Mouse (Mus musculus): ENCODE measurements around the gene Tmem234. TPM values are rescaled to one million over a fixed set of nuclear protein-coding genes. Genes with fewer than 3 reads are reported as not detected.
A peak's percentile ranks its signal among the peaks of the same experiment; 100 is the strongest.

Tmem234 gene
- polyA plus RNA-seq, 1 experiment from 2014 or later, result 200 TPM

DNA sequence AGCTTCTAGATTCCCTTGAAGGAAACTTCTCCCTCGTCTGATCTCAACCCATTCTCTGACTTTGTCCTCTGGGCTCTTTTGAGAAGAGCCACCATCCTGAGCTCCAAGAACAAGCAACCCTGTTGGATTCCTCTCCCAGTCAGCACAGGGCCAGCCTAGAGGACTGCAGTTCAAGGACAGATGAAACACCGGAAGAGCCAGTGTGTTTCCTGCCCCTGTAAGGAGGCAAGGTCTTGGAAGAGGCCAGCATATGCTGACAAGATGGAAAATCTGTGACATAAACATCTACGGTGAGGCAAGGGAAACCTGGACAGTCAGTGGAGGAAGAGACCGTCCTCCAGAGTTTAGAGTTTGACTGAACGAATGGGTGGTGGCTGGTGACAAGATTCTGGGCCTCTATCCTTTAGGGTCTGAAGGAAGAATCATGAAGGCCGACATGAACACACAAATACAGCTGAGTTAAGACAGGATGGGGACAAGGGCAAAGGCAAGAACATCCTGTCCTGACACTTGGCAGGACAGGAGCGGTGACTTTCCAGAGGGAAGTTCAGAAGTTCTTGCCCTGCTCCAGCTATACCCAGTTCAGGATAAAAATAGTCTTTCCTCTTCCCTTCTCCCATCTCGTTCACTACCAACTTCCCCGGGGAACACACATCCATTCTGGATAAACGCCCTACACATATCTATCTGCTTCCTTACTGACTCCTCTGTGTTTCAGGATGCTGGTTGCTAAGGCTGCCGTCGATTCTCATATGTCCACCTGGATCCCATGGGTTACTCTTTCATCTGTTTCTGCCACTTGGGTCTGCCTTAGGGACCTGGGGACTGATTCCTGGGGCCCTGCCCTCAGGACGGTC lies 28.0 kb upstream of the Tmem234 start:
- WGBS, result 67% methylated on average over 13 of the region's 13 CpGs
- no peaks in the 10 kb centered on the region for H3K36me3 ChIP-seq (ENCODE audit: insufficient read depth)
- DNase-seq, result peak; percentile 36
- no peak overlapping the region for H3K4me2 ChIP-seq
- H3K27me3 ChIP-seq (ENCODE audit: insufficient read depth, low read length), result no peaks in the 10 kb centered on the region
- no peaks in the 10 kb centered on the region for H3K4me1 ChIP-seq (ENCODE audit: insufficient read depth)
- TF ChIP-seq CTCF (IDR thresholded peaks at IDR 0.05; ENCODE audit: low read depth), result no peak
- H3K9me3 ChIP-seq (ENCODE audit: low read depth, low read length), result no peaks in the 10 kb centered on the region
- H3K4me3 ChIP-seq (ENCODE audit: low read depth, low read length), result no peak overlapping the region
- peak overlapping the region; percentile 26; the same call in 1 of the 2 replicates for H3K27ac ChIP-seq (ENCODE audit: low read depth)
- H3K9ac ChIP-seq, result no peak overlapping the region
- ATAC-seq (ENCODE audit: insufficient read depth), result no peak

- no peak for TF ChIP-seq CTCF (IDR thresholded peaks at IDR 0.05; ENCODE audit: low read depth)
- Histone ChIP-seq H3K9me3 (ENCODE audit: low read depth, low read length) (no peaks in the 10 kb centered on the region), H3K4me3 (ENCODE audit: low read depth, low read length) (no peak overlapping the region), H3K4me2 (no peak overlapping the region), H3K4me1 (ENCODE audit: insufficient read depth) (no peaks in the 10 kb centered on the region), H3K27ac (ENCODE audit: low read depth) (no peak overlapping the region), H3K36me3 (ENCODE audit: insufficient read depth) (no peaks in the 10 kb centered on the region), H3K9ac (no peak overlapping the region), H3K27me3 (ENCODE audit: insufficient read depth, low read length) (no peaks in the 10 kb centered on the region)
- ATAC-seq (ENCODE audit: insufficient read depth), result no peak
- no peak for DNase-seq
- WGBS, result 91% methylated on average over 4 of the region's 4 CpGs
Observed at GRCm38 (mm10) chr4:129573093-129573370, 27.4 kb upstream of the Tmem234 start.

GRCm38 (mm10) chr4:129573430-129573829 lies 27.0 kb upstream of the Tmem234 start, which contains the start of gene Lck:
Gene Lck (minus strand): TSS chr4:129573641.
- peak within 1 kb of the TSS; percentile 26; the same call in 1 of the 2 replicates for H3K27ac ChIP-seq (ENCODE audit: low read depth)
- 80% methylated on average over 8 of the region's 8 CpGs for WGBS

GRCm38 (mm10) chr4:129575171-129575844 lies 25.2 kb upstream of the Tmem234 start:
- Histone ChIP-seq H3K9ac (no peak overlapping the region), H3K27ac (ENCODE audit: low read depth) (peak overlapping the region; percentile 42; the same call in 1 of the 2 replicates), H3K4me2 (no peak overlapping the region), H3K9me3 (ENCODE audit: low read depth, low read length) (no peaks in the 10 kb centered on the region), H3K36me3 (ENCODE audit: insufficient read depth) (no peaks in the 10 kb centered on the region), H3K4me3 (ENCODE audit: low read depth, low read length) (no peak overlapping the region), H3K4me1 (ENCODE audit: insufficient read depth) (no peaks in the 10 kb centered on the region), H3K27me3 (ENCODE audit: insufficient read depth, low read length) (no peaks in the 10 kb centered on the region)
- TF ChIP-seq CTCF (IDR thresholded peaks at IDR 0.05; ENCODE audit: low read depth), result no peak
- WGBS, result 36% methylated on average over 7 of the region's 8 CpGs
- ATAC-seq (ENCODE audit: insufficient read depth) (no peak), DNase-seq (peak; percentile 38)

More at GRCm38 (mm10) chr4:129573430-129573829, 27.0 kb upstream of the Tmem234 start, which contains the start of gene Lck:
- no peak for TF ChIP-seq CTCF (IDR thresholded peaks at IDR 0.05; ENCODE audit: low read depth)
- no peak within 1 kb of the TSS for H3K4me2 ChIP-seq
- ATAC-seq (ENCODE audit: insufficient read depth), result no peak
- no peak for DNase-seq
- H3K27me3 ChIP-seq (ENCODE audit: insufficient read depth, low read length), result no peaks in the 10 kb centered on the region
- H3K36me3 ChIP-seq (ENCODE audit: insufficient read depth), result no peaks in the 10 kb centered on the region
- H3K9me3 ChIP-seq (ENCODE audit: low read depth, low read length), result no peaks in the 10 kb centered on the region
- H3K4me1 ChIP-seq (ENCODE audit: insufficient read depth), result no peaks in the 10 kb centered on the region
- H3K9ac ChIP-seq, result no peak within 1 kb of the TSS
- H3K4me3 ChIP-seq (ENCODE audit: low read depth, low read length), result no peak within 1 kb of the TSS

DNA sequence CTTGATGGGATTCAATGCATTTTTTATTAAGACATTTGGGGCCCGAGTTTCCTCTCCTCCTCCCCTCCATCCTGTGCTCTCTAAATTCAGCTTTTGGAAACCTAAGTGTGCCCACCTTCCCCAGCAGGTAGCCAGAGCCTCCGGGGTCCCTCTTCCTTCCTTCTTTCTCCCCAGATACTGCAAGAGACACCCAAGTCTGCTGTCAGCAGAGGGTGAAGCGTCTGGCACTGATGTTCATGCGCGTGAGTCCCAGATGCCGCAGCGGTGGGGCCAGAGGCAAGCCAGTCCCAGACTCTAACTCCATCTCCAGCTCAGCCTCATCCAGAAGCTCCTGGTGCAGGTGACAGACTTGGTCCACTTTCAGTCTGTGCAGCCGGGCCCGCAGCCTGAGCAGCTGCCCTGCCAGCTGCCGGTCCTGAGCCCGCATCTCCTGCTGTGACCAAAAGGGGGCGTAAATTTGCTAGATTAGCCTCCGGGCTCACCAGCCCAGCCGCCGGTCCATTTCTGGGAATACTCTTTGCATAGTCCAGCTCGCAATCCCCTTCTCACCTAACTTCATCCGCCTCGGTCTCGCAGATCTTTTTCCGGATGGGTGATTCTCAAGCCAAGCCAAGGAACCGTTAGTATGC lies 23.5 kb upstream of the Tmem234 start:
- 0 out of 2 replicates have a peak overlapping the region, but pooled peaks have one; percentile 0 for H3K4me2 ChIP-seq
- no peak overlapping the region for H3K9ac ChIP-seq

GRCm38 (mm10) chr4:129577688-129578087 lies 22.8 kb upstream of the Tmem234 start:
- no peak for DNase-seq
- Histone ChIP-seq H3K4me3 (ENCODE audit: low read depth, low read length) (no peak overlapping the region), H3K27me3 (ENCODE audit: insufficient read depth, low read length) (no peaks in the 10 kb centered on the region), H3K27ac (ENCODE audit: low read depth) (no peak overlapping the region), H3K9me3 (ENCODE audit: low read depth, low read length) (no peaks in the 10 kb centered on the region), H3K9ac (no peak overlapping the region), H3K4me1 (ENCODE audit: insufficient read depth) (no peaks in the 10 kb centered on the region), H3K36me3 (ENCODE audit: insufficient read depth) (no peaks in the 10 kb centered on the region), H3K4me2 (no peak overlapping the region)
- ATAC-seq (ENCODE audit: insufficient read depth), result no peak
- WGBS, result 74% methylated on average over 7 of the region's 7 CpGs
- no peak for TF ChIP-seq CTCF (IDR thresholded peaks at IDR 0.05; ENCODE audit: low read depth)

More for the DNA sequence above, 23.5 kb upstream of the Tmem234 start:
- Histone ChIP-seq H3K9me3 (ENCODE audit: low read depth, low read length) (no peaks in the 10 kb centered on the region), H3K4me1 (ENCODE audit: insufficient read depth) (no peaks in the 10 kb centered on the region), H3K36me3 (ENCODE audit: insufficient read depth) (no peaks in the 10 kb centered on the region), H3K4me3 (ENCODE audit: low read depth, low read length) (no peak overlapping the region), H3K27ac (ENCODE audit: low read depth) (no peak overlapping the region), H3K27me3 (ENCODE audit: insufficient read depth, low read length) (no peaks in the 10 kb centered on the region)
- DNase-seq, result peak; percentile 87
- 36% methylated on average over 21 of the region's 21 CpGs for WGBS
- TF ChIP-seq CTCF (IDR thresholded peaks at IDR 0.05; ENCODE audit: low read depth), result peak; percentile 66
- no peak for ATAC-seq (ENCODE audit: insufficient read depth)

DNA sequence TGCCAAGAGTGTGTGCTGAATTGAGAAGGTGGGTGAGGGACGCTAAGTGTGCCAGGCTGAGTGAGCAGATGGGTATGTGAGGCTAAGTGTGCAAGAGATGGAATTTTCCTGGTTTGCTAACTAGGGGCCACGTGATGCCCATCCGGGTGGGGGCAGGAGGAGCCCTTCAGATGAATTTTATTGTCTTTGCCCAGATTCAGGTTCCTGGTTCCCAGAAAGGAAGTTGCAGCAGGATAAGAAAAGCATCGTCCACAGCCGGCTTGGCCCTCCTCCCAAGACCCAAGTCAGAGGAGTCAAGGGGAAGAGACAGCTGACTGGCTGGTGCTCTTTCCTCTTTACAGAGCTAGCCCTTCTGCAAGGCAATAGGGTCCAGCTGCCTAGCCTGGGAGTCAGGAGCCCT lies 22.0 kb upstream of the Tmem234 start, which contains the start of gene Fam167b:
Gene Fam167b (minus strand): TSS at position 84 of the 400 bp plus-strand sequence.
- ATAC-seq (ENCODE audit: insufficient read depth) (no peak), DNase-seq (no peak)
- 85% methylated on average over 5 of the region's 5 CpGs for WGBS
- Histone ChIP-seq H3K36me3 (ENCODE audit: insufficient read depth) (no peaks in the 10 kb centered on the region), H3K27me3 (ENCODE audit: insufficient read depth, low read length) (no peaks in the 10 kb centered on the region), H3K27ac (ENCODE audit: low read depth) (peak within 1 kb of the TSS; percentile 18; the same call in 1 of the 2 replicates), H3K4me1 (ENCODE audit: insufficient read depth) (no peaks in the 10 kb centered on the region), H3K4me2 (0 out of 2 replicates have a peak within 1 kb of the TSS, but pooled peaks have one; percentile 0), H3K4me3 (ENCODE audit: low read depth, low read length) (no peak within 1 kb of the TSS), H3K9ac (no peak within 1 kb of the TSS), H3K9me3 (ENCODE audit: low read depth, low read length) (no peaks in the 10 kb centered on the region)
- TF ChIP-seq CTCF (IDR thresholded peaks at IDR 0.05; ENCODE audit: low read depth), result no peak

All from lung, embryonic 14.5 days (tissue).